Mouse (Mus musculus) Patski (cell line): Measurements from ENCODE around the gene Itgb3bp. TPM values are rescaled to one million over a fixed set of nuclear protein-coding genes. Genes with fewer than 3 reads are reported as not detected.

Experiments
- ATAC-seq: fragments of 100-300 bp; one replicate; pipeline ENCODE4 v1.8.0; 2021
- CTCF ChIA-PET: fragments of 350-600 bp; sonication (Branson Sonifier 250); formaldehyde crosslinking; loops from one replicate; lab custom pipeline; 2022; ENCODE audit warnings: inconsistent platforms; lab: Charles Lee
- POLR2A ChIA-PET: fragments of 350-600 bp; sonication (Branson Sonifier 250); formaldehyde crosslinking; loops from one replicate; lab custom pipeline; 2022; ENCODE audit warnings: antibody characterized with exemption, inconsistent platforms; lab: Charles Lee
- DNase-seq: peaks from one replicate; pipeline ENCODE4 v3.0.0-alpha.2; 2011; ENCODE audit warnings: low read depth, low spot score
- H3K27me3 ChIP-seq: fragments of 371-371 bp; one replicate; pipeline ENCODE4 v1.5.1; 2021
- CTCF ChIP-seq: fragments of 100-300 bp; IDR thresholded peaks from one replicate; pipeline ENCODE4 v1.5.1; 2021
- in situ Hi-C: fragments of 300-500 bp; cut with MboI; formaldehyde crosslinking; loops from 3 replicates; pipeline ENCODE4 v1.11.1; 2018; ENCODE audit warnings: low pct_unique_long_range_greater_than_20kb, mixed read lengths
- polyA plus RNA-seq: library from polyadenylated mRNA; unstranded; gene quantifications from one replicate; pipeline ENCODE4 v1.2.3, GENCODE M21; 2021

The Itgb3bp gene
- polyA plus RNA-seq, 1 experiment from 2014 or later = 4.3 TPM

DNA sequence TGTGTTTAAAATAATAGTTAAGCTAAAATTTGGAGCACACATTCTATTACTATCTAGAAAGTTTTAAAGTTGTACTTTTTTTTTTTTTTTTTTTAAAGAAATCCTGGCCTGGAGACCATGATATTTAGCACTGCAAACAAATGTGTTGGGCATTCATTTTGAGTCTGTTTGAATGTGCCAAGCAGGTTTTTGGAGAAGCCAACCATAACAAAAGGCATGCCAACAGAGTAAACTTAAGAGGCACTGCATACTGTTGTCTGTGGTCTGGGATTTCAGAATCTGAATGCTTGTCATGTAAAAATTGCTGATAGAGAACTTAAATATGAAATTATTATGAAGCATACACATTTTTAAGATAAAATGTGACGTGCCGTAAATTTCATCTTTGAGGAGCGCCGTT, 27.6 kb upstream of the Itgb3bp start:
- ATAC-seq = no peak
- in situ Hi-C loops = no loop called here
- ChIA-PET CTCF (interaction anchor here (1.7 kb wide), 1 partner anchor 51 kb away, joined by 4 read pairs; no protein-coding TSS in a partner anchor), POLR2A (interaction anchor here (1.0 kb wide), 1 partner anchor 9 kb away, joined by 3 read pairs; no protein-coding TSS in a partner anchor)
- no peak for DNase-seq
- H3K27me3 ChIP-seq = no peaks in the 10 kb centered on the region
- no peak for TF ChIP-seq CTCF

GRCm38 (mm10) chr4:99955396-99955795, 25.8 kb upstream of the Itgb3bp start:
- no peak for TF ChIP-seq CTCF
- H3K27me3 ChIP-seq = no peaks in the 10 kb centered on the region
- in situ Hi-C loops = no loop called here
- CTCF ChIA-PET = no interaction called here
- ATAC-seq = no peak
- POLR2A ChIA-PET = no interaction called here
- DNase-seq = no peak

DNA sequence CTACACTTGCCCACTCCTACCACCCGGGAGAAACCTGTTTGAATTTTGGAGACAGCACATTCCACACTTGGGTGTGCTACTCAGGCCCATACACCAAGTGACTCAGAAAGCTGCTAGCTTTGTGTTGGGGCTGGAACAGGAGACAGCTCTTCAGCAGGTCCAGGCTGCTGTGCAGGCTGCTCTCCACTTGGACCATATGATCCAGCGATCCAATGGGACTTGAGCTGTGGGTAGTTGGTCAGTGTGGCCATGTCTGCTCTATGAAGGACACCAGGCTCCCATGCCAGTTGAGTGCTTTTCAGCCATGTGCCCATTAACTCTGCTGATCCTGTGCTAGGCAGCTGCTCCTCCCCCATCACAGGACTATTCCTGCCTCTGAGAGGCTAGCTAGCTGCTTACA, 24.3 kb upstream of the Itgb3bp start:
- CTCF ChIA-PET = no interaction called here

GRCm38 (mm10) chr4:99947896-99948295, 18.3 kb upstream of the Itgb3bp start:
- CTCF ChIA-PET = no interaction called here
- no peak for TF ChIP-seq CTCF
- DNase-seq (no peak), ATAC-seq (no peak)
- no peaks in the 10 kb centered on the region for H3K27me3 ChIP-seq
- in situ Hi-C loops = no loop called here
- POLR2A ChIA-PET = interaction anchor here (0.7 to 1.0 kb wide), 2 partner anchors 10 to 36 kb away, joined by 3 read pairs; no protein-coding TSS in a partner anchor

More for the DNA sequence above, 24.3 kb upstream of the Itgb3bp start:
- no peak for TF ChIP-seq CTCF
- no peak for ATAC-seq
- no peaks in the 10 kb centered on the region for H3K27me3 ChIP-seq
- in situ Hi-C loops = no loop called here
- no peak for DNase-seq
- POLR2A ChIA-PET = no interaction called here

GRCm38 (mm10) chr4:99947192-99947591, 17.6 kb upstream of the Itgb3bp start:
- TF ChIP-seq CTCF = peak; percentile 54
- in situ Hi-C loops = no loop called here
- DNase-seq (no peak), ATAC-seq (no peak)
- H3K27me3 ChIP-seq = no peaks in the 10 kb centered on the region
- ChIA-PET CTCF (interaction anchor here (0.9 kb wide), 1 partner anchor 16 kb away, joined by 3 read pairs; no protein-coding TSS in a partner anchor), POLR2A (interaction anchor here (1.0 kb wide), 1 partner anchor 10 kb away, joined by 3 read pairs; no protein-coding TSS in a partner anchor)

GRCm38 (mm10) chr4:99946516-99946915, 16.9 kb upstream of the Itgb3bp start:
- ATAC-seq (no peak), DNase-seq (no peak)
- no peak for TF ChIP-seq CTCF
- H3K27me3 ChIP-seq = no peaks in the 10 kb centered on the region
- in situ Hi-C loops = no loop called here
- ChIA-PET POLR2A (no interaction called here), CTCF (interaction anchor here (0.6 to 0.9 kb wide), 3 partner anchors 13 to 42 kb away, joined by 3 read pairs; no protein-coding TSS in a partner anchor)

- ATAC-seq (no peak), DNase-seq (no peak)
- ChIA-PET CTCF (no interaction called here), POLR2A (no interaction called here)
- TF ChIP-seq CTCF = no peak
- no peaks in the 10 kb centered on the region for H3K27me3 ChIP-seq
- in situ Hi-C loops = no loop called here
Measured at GRCm38 (mm10) chr4:99945011-99945410, 15.4 kb upstream of the Itgb3bp start.

DNA sequence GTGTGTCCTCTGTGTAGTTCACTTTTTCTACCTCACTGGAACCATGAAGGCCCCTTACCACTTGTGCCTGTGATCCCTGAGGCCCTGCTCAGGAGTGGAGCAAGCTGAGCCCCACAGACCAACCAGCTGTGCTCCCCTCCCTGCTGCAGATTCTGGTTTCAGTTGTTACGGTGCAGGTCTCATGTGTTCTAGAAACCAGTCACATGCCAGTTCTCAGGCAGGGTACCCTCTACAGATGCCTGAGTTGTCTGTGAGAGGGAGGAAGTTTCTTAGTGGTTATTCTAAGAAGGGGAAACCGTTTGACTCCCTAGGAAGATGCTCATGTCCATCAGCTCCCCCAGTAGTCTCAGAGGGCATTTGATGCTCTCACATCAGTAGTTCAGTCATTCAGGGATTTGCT, 15.0 kb upstream of the Itgb3bp start:
- CTCF ChIA-PET = no interaction called here
- DNase-seq (no peak), ATAC-seq (no peak)
- in situ Hi-C loops = no loop called here
- H3K27me3 ChIP-seq = no peaks in the 10 kb centered on the region
- no peak for TF ChIP-seq CTCF
- POLR2A ChIA-PET = no interaction called here

DNA sequence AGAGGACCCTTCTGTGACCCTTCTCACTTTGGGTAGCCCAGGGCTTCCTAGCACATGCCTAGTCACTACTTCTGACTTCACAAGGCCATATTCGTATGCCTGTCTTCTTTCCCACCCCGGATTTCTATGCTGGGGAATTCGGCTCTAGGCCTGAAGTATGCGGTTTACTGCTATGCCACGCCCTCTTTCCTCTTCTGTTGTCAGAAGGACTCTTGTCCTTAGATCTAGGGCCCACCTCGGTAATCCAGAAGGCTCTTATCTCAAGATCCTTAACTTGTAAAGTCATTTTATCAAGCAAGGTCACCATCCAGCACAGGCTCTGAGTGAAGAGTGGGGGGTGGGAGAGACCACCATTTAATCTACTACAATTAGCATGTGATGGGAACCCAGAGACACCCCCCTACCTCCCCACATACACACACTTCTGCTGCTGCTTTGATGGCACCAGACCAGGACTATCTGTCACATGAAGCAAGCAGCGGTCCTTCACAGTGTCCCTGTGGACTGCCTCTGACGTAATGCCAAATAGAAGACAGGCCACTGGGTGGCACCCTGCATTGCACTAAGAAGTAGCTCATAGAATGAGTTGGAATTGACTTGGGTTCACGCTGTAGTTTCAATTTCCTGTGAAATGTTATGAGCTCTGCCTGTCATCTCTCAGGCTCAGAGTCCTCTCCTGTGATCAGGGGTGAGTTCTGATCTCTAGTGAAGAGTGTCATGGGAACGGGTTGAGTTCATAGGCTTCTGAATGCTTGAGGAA, 12.2 kb upstream of the Itgb3bp start:
- in situ Hi-C loops = no loop called here
- DNase-seq (no peak), ATAC-seq (no peak)
- no peaks in the 10 kb centered on the region for H3K27me3 ChIP-seq
- ChIA-PET POLR2A (interaction anchor here (0.6 kb wide), 1 partner anchor 16 kb away, joined by 7 read pairs; no protein-coding TSS in a partner anchor), CTCF (interaction anchor here (0.6 to 1.7 kb wide), 3 partner anchors 10 to 69 kb away, joined by 3 to 13 read pairs (median 3); no protein-coding TSS in a partner anchor)
- TF ChIP-seq CTCF = peak; percentile 35

- in situ Hi-C loops = no loop called here
- TF ChIP-seq CTCF = no peak
- ATAC-seq = no peak
- H3K27me3 ChIP-seq = no peaks in the 10 kb centered on the region
- CTCF ChIA-PET = no interaction called here
- no peak for DNase-seq
- POLR2A ChIA-PET = no interaction called here
Measured at GRCm38 (mm10) chr4:99939711-99940505, 10.3 kb upstream of the Itgb3bp start.
